Comparison of ENCODE assay signal across 10 mouse cellular contexts in genomic region chr6:137542231-137543152, GRCm38 (mm10).
A peak's percentile ranks its signal among the peaks of the same experiment; 100 is the strongest.
DNase-seq lines count a peak whose midpoint lies in the region; ATAC-seq and TF ChIP-seq lines count a peak whose summit lies in the region.
"Had no signal": no experiment of that assay in that cellular context is flagged by ENCODE, and none has a peak within 500 bp of the region (broad histone marks: within the 10 kb centered on the region; RNA-seq: fewer than 3 reads in every experiment).

No protein-coding gene starts in this region.

- no peaks in the 10 kb centered on the region for H3K36me3 ChIP-seq in testis, adult 2 months (ENCODE audit: control insufficient read depth, insufficient read depth, low read length)
- H3K36me3 ChIP-seq in forebrain, embryonic 12.5 days (replicated peaks), result no peaks in the 10 kb centered on the region
- H3K36me3 ChIP-seq in limb, embryonic 10.5 days, result no peaks in the 10 kb centered on the region
- H3K36me3 ChIP-seq in stomach, postnatal 0 days (ENCODE audit: control insufficient read depth, insufficient read depth, low read length), result no peaks in the 10 kb centered on the region
- H3K36me3 ChIP-seq in thymus, adult 2 months (ENCODE audit: control insufficient read depth, insufficient read depth, low read length), result no peaks in the 10 kb centered on the region

- H3K27ac ChIP-seq in testis, adult 2 months (ENCODE audit: control insufficient read depth, insufficient read depth, low read depth, low read length), result peak overlapping the region; percentile 46
- H3K27ac ChIP-seq in forebrain, embryonic 12.5 days, result peak overlapping the region; percentile 53
- 0 out of 2 replicates have a peak overlapping the region, but pooled peaks have one; percentile 10 for H3K27ac ChIP-seq in limb, embryonic 10.5 days
- H3K27ac ChIP-seq in stomach, postnatal 0 days (replicated peaks), result peak overlapping the region; percentile 84
- H3K27ac ChIP-seq in thymus, adult 2 months (ENCODE audit: control insufficient read depth, insufficient read depth, low read length), result no peak overlapping the region

- H3K9me3 ChIP-seq in forebrain, embryonic 12.5 days, result no peaks in the 10 kb centered on the region
- no peaks in the 10 kb centered on the region for H3K9me3 ChIP-seq in limb, embryonic 10.5 days (replicated peaks)
- no peaks in the 10 kb centered on the region for H3K9me3 ChIP-seq in stomach, postnatal 0 days (ENCODE audit: control insufficient read depth, low read length)

- 5% methylated on average over 10 of the region's 10 CpGs for WGBS in forebrain, embryonic 12.5 days
- WGBS in limb, embryonic 10.5 days, result 18% methylated on average over 10 of the region's 10 CpGs
- WGBS in stomach, postnatal 0 days, result 28% methylated on average over 10 of the region's 10 CpGs
- whole genome bisulfite sequencing in thymus, adult 2 months, result 27% methylated on average over 10 of the region's 10 CpGs

- ATAC-seq in forebrain, embryonic 12.5 days (ENCODE audit: low FRiP score), result peak; percentile 85
- ATAC-seq in stomach, postnatal 0 days (ENCODE audit: low FRiP score, low TSS enrichment), result no peak
- ATAC-seq: activated CD4-positive, CD25-positive, alpha-beta regulatory T cell, adult 4 months had no signal

- no peak for DNase-seq in testis, postnatal 10 days (ENCODE audit: low spot score)
- no peak for DNase-seq in limb, embryonic 10.5 days (ENCODE audit: low spot score)
- no peak for DNase-seq in stomach, postnatal 0 days (ENCODE audit: low spot score)
- no peak for DNase-seq in thymus, adult 2 months
- DNase-seq in T-cell, adult 2 months (ENCODE audit: low spot score), result no peak
- DNase-seq in thymus, postnatal 4 days, result no peak

- H3K4me3 ChIP-seq in testis, adult 2 months (ENCODE audit: control insufficient read depth, low read depth, low read length), result no peak overlapping the region
- no peak overlapping the region for H3K4me3 ChIP-seq in forebrain, embryonic 12.5 days (replicated peaks)
- no peak overlapping the region for H3K4me3 ChIP-seq in limb, embryonic 10.5 days
- H3K4me3 ChIP-seq in stomach, postnatal 0 days (ENCODE audit: low read depth, low read length), result no peak overlapping the region
- no peak overlapping the region for H3K4me3 ChIP-seq in thymus, adult 2 months (ENCODE audit: control insufficient read depth, insufficient read depth, low read length)
- H3K4me3 ChIP-seq: erythroblast, embryonic 14.5 days had no signal

- H3K4me2 ChIP-seq in forebrain, embryonic 12.5 days, result peak overlapping the region; percentile 25
- H3K4me2 ChIP-seq in stomach, postnatal 0 days (replicated peaks; ENCODE audit: low read depth), result no peak overlapping the region

- H3K4me1 ChIP-seq in testis, adult 2 months (ENCODE audit: control insufficient read depth, insufficient read depth, low read length), result peaks cover 3% of the 10 kb centered on the region; the same call in 1 of the 2 replicates
- peaks cover 30% of the 10 kb centered on the region for H3K4me1 ChIP-seq in forebrain, embryonic 12.5 days
- peaks cover 29% of the 10 kb centered on the region for H3K4me1 ChIP-seq in limb, embryonic 10.5 days
- no peaks in the 10 kb centered on the region; the same call in 1 of the 2 replicates for H3K4me1 ChIP-seq in stomach, postnatal 0 days (replicated peaks; ENCODE audit: control insufficient read depth, insufficient read depth)
- H3K4me1 ChIP-seq in thymus, adult 2 months (replicated peaks; ENCODE audit: control insufficient read depth, insufficient read depth, low read length), result peaks cover 13% of the 10 kb centered on the region

- TF ChIP-seq CTCF in testis, adult 2 months (IDR thresholded peaks at IDR 0.05; ENCODE audit: control insufficient read depth, insufficient read depth, insufficient replicate concordance, low read depth, low read length), result no peak
- no peak for TF ChIP-seq CTCF in stomach, postnatal 0 days (IDR thresholded peaks at IDR 0.05; ENCODE audit: low read depth)
- no peak for TF ChIP-seq CTCF in thymus, adult 2 months (IDR thresholded peaks at IDR 0.05; ENCODE audit: borderline replicate concordance, control insufficient read depth, extremely low read depth, insufficient read depth, low read length, poor library complexity)

- TF ChIP-seq EP300 in stomach, postnatal 0 days (optimal IDR thresholded peaks at IDR 0.05), result no peak

- no peaks in the 10 kb centered on the region for H3K27me3 ChIP-seq in testis, adult 2 months (ENCODE audit: control insufficient read depth, insufficient read depth, low read length)
- peaks cover 20% of the 10 kb centered on the region for H3K27me3 ChIP-seq in forebrain, embryonic 12.5 days
- no peaks in the 10 kb centered on the region for H3K27me3 ChIP-seq in limb, embryonic 10.5 days (ENCODE audit: low read depth, poor library complexity, severe bottlenecking)
- no peaks in the 10 kb centered on the region for H3K27me3 ChIP-seq in stomach, postnatal 0 days (ENCODE audit: control insufficient read depth, insufficient read depth, low read length)
- no peaks in the 10 kb centered on the region for H3K27me3 ChIP-seq in thymus, adult 2 months (ENCODE audit: control insufficient read depth, insufficient read depth, low read length)

- no peak overlapping the region for H3K9ac ChIP-seq in forebrain, embryonic 12.5 days
- no peak overlapping the region for H3K9ac ChIP-seq in stomach, postnatal 0 days (ENCODE audit: low read length)

- no peak for TF ChIP-seq POLR2A in testis, adult 2 months (IDR thresholded peaks at IDR 0.05; ENCODE audit: control insufficient read depth, low read depth, low read length)
- TF ChIP-seq POLR2A in thymus, adult 2 months (IDR thresholded peaks at IDR 0.05; ENCODE audit: control insufficient read depth, extremely low read depth, insufficient read depth, low read length, poor library complexity), result no peak
